Mouse (Mus musculus): ENCODE results near the gene Itgb3bp.

Itgb3bp gene

DNA sequence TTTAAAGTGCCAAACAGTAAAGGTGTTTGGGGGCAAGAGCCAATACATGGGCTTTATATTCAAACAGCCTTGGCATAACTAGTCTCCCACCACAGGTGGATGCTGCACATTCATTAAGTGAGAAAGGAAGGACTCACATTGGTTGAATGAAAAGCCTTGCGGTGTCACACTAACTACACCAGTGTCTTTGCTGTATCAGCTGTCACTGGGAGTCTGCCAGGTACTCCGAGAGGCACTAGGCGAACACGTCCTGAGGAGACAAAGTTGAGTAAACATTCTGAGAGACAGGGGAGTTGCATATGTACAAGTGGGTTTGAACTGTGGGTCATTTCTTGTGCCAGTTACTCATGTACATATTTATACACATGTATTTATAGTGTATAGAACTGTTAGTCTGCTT is 205.3 kb downstream of the Itgb3bp start:
- no peak for DNase-seq (ENCODE audit: low spot score)

DNA sequence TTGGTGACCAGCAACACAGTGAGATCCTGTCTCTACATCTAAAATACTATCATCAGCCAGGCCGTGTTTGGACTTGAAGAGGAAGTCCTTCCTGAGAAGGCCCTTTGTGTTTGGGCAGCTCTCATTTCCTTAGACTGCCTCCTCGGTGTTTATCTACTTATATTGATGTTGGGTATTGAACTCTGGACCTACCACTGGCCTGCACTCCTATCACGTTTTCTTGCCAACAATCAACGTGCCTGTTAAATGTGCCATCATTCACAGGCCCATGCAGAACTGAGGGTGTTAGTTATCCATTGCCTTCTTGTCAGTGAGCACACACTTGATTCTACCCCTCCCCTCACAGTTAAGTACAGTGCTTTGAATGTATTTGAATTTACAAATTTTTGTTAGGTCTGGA is 211.7 kb downstream of the Itgb3bp start:
- no peak for DNase-seq (ENCODE audit: low spot score)

DNA sequence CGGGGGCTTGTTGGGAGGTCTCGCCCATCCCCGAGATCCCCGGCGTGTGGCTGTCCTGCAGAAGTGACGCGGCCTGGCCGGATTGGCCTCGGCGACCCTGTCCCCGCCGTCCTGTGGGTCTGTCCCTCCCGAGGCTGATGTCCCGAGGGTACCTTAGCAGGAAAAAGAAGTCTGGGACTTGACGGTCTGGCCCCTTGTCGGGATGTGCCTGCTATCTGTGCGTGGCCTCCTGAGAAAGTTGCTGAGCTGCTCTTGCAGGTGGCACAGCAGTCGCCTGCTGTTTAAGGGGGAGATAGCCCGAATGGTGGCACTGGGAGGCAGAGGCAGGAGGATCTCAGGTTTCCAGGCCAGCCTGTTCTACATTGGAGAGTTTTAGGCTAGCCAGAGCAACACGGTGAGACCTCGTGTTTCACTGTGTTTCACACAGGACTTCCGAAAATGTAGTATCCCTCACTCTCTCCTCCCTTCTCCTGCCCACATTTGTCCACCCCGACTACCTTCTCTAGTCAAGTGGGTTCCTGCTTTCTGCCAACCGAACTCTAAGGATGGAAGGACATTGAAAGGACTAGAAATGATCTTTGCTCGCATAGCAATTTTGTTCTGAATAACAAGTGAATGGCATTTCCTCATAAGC is 213.7 kb downstream of the Itgb3bp start:
- no peak for DNase-seq (ENCODE audit: low spot score)
